Mouse (Mus musculus) midbrain, postnatal 0 days (tissue): ENCODE measurements around the gene Coro2a. TPM values are rescaled to one million over a fixed set of nuclear protein-coding genes. Genes with fewer than 3 reads are reported as not detected.

Experiments
- ATAC-seq: fragments of 200-750 bp; cut with Nextera tagmentation; 2 replicates; pipeline ENCODE4 v1.8.0; 2017; ENCODE audit warnings: moderate number of reproducible peaks, mild to moderate bottlenecking, moderate TSS enrichment, moderate library complexity; ENCODE audit not compliant: low FRiP score
- DNase-seq: peaks from one replicate; pipeline ENCODE4 v3.0.0-alpha.2; 2015; ENCODE audit warnings: low spot score
- H3K27ac ChIP-seq: fragments of 300-500 bp; sonication (generic); 2 replicates; pipeline ENCODE4 v1.5.1; 2014; ENCODE audit warnings: low read depth, mild to moderate bottlenecking, low read length, mixed read lengths
- H3K27me3 ChIP-seq: fragments of 300-500 bp; sonication (generic); 2 replicates; pipeline ENCODE4 v1.6.1; 2014; ENCODE audit warnings: low read length, control low read depth, mixed read lengths; ENCODE audit not compliant: insufficient read depth
- H3K36me3 ChIP-seq: fragments of 300-500 bp; sonication (generic); 2 replicates; pipeline ENCODE4 v1.6.1; 2014; ENCODE audit warnings: low read length, control low read depth, mixed read lengths; ENCODE audit not compliant: insufficient read depth
- H3K4me1 ChIP-seq: fragments of 300-500 bp; sonication (generic); 2 replicates; pipeline ENCODE4 v1.6.1; 2014; ENCODE audit warnings: mild to moderate bottlenecking, control low read depth, antibody characterized with exemption, low read length, mixed read lengths; ENCODE audit not compliant: insufficient read depth
- H3K4me2 ChIP-seq: fragments of 300-500 bp; sonication (generic); 2 replicates; pipeline ENCODE4 v1.6.1; 2014; ENCODE audit warnings: low read depth, mild to moderate bottlenecking, low read length, mixed read lengths; ENCODE audit not compliant: poor library complexity, severe bottlenecking
- H3K4me3 ChIP-seq: fragments of 300-500 bp; sonication (generic); 2 replicates; pipeline ENCODE4 v1.5.1; 2014; ENCODE audit warnings: low read depth, mild to moderate bottlenecking, low read length, moderate library complexity
- H3K9ac ChIP-seq: fragments of 300-500 bp; sonication (generic); replicated peaks from 2 replicates; pipeline ENCODE4 v1.6.1; 2014; ENCODE audit warnings: mild to moderate bottlenecking, low read length, moderate library complexity, mixed read lengths; ENCODE audit not compliant: poor library complexity, severe bottlenecking
- H3K9me3 ChIP-seq: fragments of 300-500 bp; sonication (generic); 2 replicates; pipeline ENCODE4 v1.6.1; 2016; ENCODE audit warnings: low read length, control low read depth
- CTCF ChIP-seq: IDR thresholded peaks from 2 replicates; pipeline ENCODE4 v1.5.1; 2016; ENCODE audit warnings: antibody characterized with exemption, mild to moderate bottlenecking
- WGBS: fragments of 180-500 bp; shearing (Covaris S2); extraction: QIAGEN DNeasy Blood & Tissue Kit; methylation state at CpG from one replicate; pipeline ENCODE4 v1.1.7; 2014; 5-methylcytosine and 5-hydroxymethylcytosine counted together
- polyA plus RNA-seq: library from polyadenylated mRNA; unstranded; fragments of >200 nt; fragmentation: Nextera tagmentation; extraction: Ambion mirVana; gene quantifications from 2 replicates; pipeline ENCODE4 v1.2.1, GENCODE M21; 2015
- total RNA-seq: library from RNA; depleted of rRNA; stranded (reverse); fragments of >200 nt; gene quantifications from 2 replicates; pipeline ENCODE4 v1.2.3, GENCODE M21; 2014

Coro2a gene
- total and polyA plus RNA-seq, 2 experiments from 2014 or later: 7.8 to 33.2 TPM

GRCm38 (mm10) chr4:46554295-46555069, 47.5 kb downstream of the Coro2a start:
- no peak for DNase-seq
- no peaks in the 10 kb centered on the region for H3K9me3 ChIP-seq
- no peak overlapping the region for H3K4me2 ChIP-seq
- WGBS: 79% methylated on average over 10 of the region's 10 CpGs
- H3K36me3 ChIP-seq: peaks cover 8% of the 10 kb centered on the region
- no peak overlapping the region for H3K27ac ChIP-seq
- no peaks in the 10 kb centered on the region for H3K4me1 ChIP-seq
- no peak for ATAC-seq
- H3K4me3 ChIP-seq: no peak overlapping the region
- no peak for TF ChIP-seq CTCF
- no peaks in the 10 kb centered on the region for H3K27me3 ChIP-seq
- no peak overlapping the region for H3K9ac ChIP-seq

DNA sequence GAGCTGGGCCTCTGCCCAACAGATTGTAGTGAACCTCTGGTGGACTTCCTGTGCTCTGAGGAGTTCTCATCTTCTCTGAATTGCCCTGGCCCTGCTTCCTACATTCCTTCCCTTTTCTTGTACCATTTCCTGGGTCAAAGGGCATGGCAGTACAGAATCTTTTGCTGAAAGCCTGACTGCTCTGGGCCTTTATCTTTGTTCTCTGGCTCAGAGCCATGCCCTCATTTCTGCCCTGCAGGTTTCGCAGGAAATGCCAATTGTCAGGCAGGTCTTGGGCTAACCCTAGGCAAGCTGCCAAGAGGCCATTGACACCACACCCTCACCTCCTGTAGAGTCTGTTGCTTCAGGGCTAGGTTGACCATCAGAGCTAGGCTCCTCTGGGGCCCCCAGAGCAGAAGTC, 48.1 kb downstream of the Coro2a start:
- Histone ChIP-seq H3K27me3 (no peaks in the 10 kb centered on the region), H3K36me3 (peaks cover 8% of the 10 kb centered on the region), H3K4me1 (no peaks in the 10 kb centered on the region), H3K9me3 (no peaks in the 10 kb centered on the region), H3K4me3 (no peak overlapping the region), H3K27ac (no peak overlapping the region), H3K9ac (no peak overlapping the region), H3K4me2 (no peak overlapping the region)
- peak; percentile 40 for DNase-seq
- WGBS: 70% methylated on average over 1 of the region's 1 CpGs
- no peak for ATAC-seq
- TF ChIP-seq CTCF: no peak

DNA sequence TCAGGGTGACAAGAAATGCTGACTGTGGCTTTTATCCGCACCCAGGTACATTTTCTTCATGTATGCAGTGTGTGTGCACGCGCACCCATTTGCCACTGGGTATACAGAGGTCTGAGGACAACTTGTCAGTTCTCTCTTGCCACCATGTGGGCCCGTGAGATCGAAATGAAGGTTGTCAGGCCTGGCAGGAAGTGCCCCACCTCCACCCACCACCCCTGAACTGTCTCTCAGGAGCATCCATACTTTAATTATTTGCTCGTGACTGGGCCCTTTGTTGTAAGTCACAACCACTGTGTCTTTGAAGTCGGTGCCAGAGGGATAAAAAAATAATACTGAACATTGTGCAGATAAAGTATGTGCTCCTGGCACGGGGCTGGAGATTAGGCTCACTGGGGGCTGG, 51.6 kb downstream of the Coro2a start:
- no peaks in the 10 kb centered on the region for H3K9me3 ChIP-seq
- H3K4me3 ChIP-seq: no peak overlapping the region
- H3K9ac ChIP-seq: no peak overlapping the region
- H3K27ac ChIP-seq: no peak overlapping the region
- H3K4me1 ChIP-seq: no peaks in the 10 kb centered on the region
- ATAC-seq (no peak), DNase-seq (no peak)
- H3K4me2 ChIP-seq: no peak overlapping the region
- TF ChIP-seq CTCF: no peak
- no peaks in the 10 kb centered on the region for H3K27me3 ChIP-seq
- peaks cover 21% of the 10 kb centered on the region for H3K36me3 ChIP-seq
- WGBS: 51% methylated on average over 8 of the region's 8 CpGs

- WGBS: 79% methylated on average over 9 of the region's 10 CpGs
- peaks cover 22% of the 10 kb centered on the region for H3K36me3 ChIP-seq
- DNase-seq (no peak), ATAC-seq (no peak)
- no peak overlapping the region for H3K4me2 ChIP-seq
- no peaks in the 10 kb centered on the region for H3K9me3 ChIP-seq
- H3K27ac ChIP-seq: no peak overlapping the region
- no peak for TF ChIP-seq CTCF
- no peak overlapping the region for H3K9ac ChIP-seq
- H3K27me3 ChIP-seq: no peaks in the 10 kb centered on the region
- no peaks in the 10 kb centered on the region for H3K4me1 ChIP-seq
- no peak overlapping the region for H3K4me3 ChIP-seq
Observed at GRCm38 (mm10) chr4:46549979-46550378, 52.0 kb downstream of the Coro2a start.

DNA sequence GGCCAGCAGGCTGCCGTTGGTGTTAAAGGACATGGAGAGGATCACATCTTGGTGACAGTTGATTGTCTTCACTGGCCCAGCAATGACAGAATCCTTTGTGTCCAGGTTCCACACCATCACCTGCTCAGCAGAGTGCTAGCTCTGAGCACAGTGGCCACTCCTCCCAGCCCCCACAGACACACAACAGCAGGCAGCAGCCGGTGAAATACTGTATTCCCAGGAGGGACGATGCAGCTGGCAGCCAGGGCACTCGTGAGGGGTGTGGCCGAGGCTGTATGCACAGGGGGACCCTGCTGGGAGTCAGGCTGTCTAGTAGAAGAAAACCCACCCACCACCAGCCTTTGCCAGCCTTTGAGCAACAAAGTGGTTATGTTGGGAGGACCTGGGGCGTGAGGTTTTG, 55.3 kb downstream of the Coro2a start:
- no peaks in the 10 kb centered on the region for H3K9me3 ChIP-seq
- no peak overlapping the region for H3K4me2 ChIP-seq
- H3K4me1 ChIP-seq: no peaks in the 10 kb centered on the region
- ATAC-seq (no peak), DNase-seq (peak; percentile 22)
- H3K4me3 ChIP-seq: no peak overlapping the region
- WGBS: 38% methylated on average over 6 of the region's 6 CpGs
- peaks cover 22% of the 10 kb centered on the region for H3K36me3 ChIP-seq
- no peak overlapping the region for H3K27ac ChIP-seq
- H3K9ac ChIP-seq: no peak overlapping the region
- no peak for TF ChIP-seq CTCF
- H3K27me3 ChIP-seq: no peaks in the 10 kb centered on the region

GRCm38 (mm10) chr4:46545498-46545897, 56.5 kb downstream of the Coro2a start:
- Histone ChIP-seq H3K9me3 (no peaks in the 10 kb centered on the region), H3K27ac (no peak overlapping the region), H3K9ac (no peak overlapping the region), H3K4me1 (no peaks in the 10 kb centered on the region), H3K4me2 (no peak overlapping the region), H3K36me3 (peaks cover 26% of the 10 kb centered on the region), H3K27me3 (no peaks in the 10 kb centered on the region), H3K4me3 (no peak overlapping the region)
- WGBS: 14% methylated on average over 9 of the region's 9 CpGs
- no peak for DNase-seq
- ATAC-seq: no peak
- TF ChIP-seq CTCF: no peak; the same call in 1 of the 2 replicates
